Mouse (Mus musculus): ENCODE results near the gene Ankdd1b. TPM values are rescaled to one million over a fixed set of nuclear protein-coding genes. Genes with fewer than 3 reads are reported as not detected.

Gene Ankdd1b
- 0.30 TPM in 1 of 2 replicates, not detected in the other for polyA plus RNA-seq (2012; rRNA removed; ENCODE audit: low replicate concordance)

DNA sequence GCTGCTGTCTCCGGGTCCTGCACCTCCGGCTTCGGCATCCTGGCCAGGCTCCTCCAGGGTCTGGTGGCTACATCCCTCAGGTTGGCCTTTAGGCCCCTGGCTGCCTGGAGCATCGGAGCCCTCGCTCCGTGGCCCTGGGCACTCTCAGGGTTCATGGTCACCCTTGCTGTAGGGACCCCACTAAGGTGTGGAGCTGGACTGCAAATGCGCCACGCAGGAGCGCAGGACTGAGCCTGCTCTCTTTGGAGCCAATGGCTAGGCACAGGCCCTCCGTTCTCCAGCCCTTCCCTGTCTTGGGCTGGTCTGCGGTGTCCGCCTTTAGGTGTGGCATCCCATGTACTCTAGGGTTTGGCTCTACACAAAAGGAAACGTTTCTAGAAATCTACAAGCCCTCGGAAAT is at the start of gene Ankdd1b:
Gene Ankdd1b (minus strand): TSS at position 242 of the 400 bp plus-strand sequence.

DNA sequence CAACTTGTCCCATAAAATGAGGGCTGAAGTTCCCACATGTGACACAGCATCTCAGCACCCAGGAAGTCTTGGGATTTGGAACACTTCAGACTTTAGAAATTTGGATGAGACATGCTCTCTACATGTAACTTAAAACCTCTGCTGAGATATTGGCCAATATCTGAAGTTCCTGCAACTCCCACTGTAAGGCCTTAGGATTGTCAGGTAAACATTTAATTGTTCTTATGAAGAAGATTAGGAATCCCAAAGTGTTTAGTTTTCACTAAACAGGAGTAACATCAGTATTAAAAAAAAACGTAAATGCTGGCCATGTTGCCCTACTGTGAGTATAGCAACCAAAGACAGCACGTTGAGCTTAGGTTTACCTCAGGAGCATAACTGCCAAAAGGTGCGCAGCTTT is 19.4 kb upstream of the Ankdd1b start, which contains the start of gene Gm17622:
Gene Gm17622 (plus strand): TSS at position 301 of the 400 bp plus-strand sequence.

DNA sequence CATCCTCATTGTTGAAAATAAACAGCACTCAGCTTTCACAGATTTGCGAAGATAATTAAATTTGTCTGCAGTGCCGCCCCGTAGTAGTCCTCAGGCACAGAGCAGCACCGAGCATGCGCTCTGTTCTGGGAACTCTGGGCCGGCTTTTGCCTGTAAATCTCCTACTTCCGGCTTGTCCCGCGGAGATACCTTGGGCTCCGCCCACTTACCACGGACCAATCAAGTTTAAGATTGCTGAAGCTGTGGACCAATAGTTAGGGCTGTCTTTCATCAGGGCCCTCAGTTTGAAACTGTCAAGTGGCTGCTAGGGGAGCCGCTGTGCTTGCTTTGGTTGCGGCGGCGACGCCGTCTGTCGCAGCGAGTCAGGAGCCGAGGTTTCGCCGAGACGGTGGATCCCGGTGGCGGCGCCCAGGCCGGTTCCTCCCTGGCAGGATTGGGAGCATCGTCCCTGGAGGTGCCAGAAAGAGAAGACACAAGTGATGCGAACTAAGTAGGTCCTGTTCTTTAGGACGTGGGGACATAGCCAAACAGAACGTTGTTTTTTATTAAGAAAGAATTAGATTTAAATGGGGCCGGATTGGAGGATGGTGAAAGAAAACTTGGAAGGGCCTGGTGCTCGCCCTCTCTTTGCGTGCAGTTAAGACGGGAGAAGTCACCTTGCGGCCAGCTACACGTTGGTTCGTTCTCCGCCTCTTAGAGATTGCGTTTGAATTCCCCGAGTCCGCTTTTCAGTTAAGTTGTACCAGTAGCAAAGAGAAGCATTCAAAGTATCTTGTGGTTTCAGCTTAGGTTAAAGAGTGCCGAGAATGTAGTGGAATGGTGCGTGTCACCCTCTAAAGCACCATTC is 82.7 kb downstream of the Ankdd1b start, which contains the start of gene Poc5:
Gene Poc5 (plus strand): TSS at position 253 of the 847 bp plus-strand sequence.

Other genes with a start within 250 kb of the Ankdd1b start
- 4.4 and 8.6 TPM in 2 replicates for gene Poc5, start 82.9 kb downstream of the Ankdd1b start, polyA plus RNA-seq (2012; rRNA removed; ENCODE audit: low replicate concordance)
- gene Gm17622, start 19.5 kb upstream of the Ankdd1b start, polyA plus RNA-seq (2012; rRNA removed; ENCODE audit: low replicate concordance): not detected in 2 replicates
- 2.2 and 2.3 TPM in 2 replicates for gene Polk, start 71.4 kb upstream of the Ankdd1b start, polyA plus RNA-seq (2012; rRNA removed; ENCODE audit: low replicate concordance)
- gene Col4a3bp, start 71.4 kb upstream of the Ankdd1b start, polyA plus RNA-seq (2012; rRNA removed; ENCODE audit: low replicate concordance): 12.0 and 14.5 TPM in 2 replicates
- 6.7 and 16.0 TPM in 2 replicates for gene Hmgcr, start 199.7 kb upstream of the Ankdd1b start, polyA plus RNA-seq (2012; rRNA removed; ENCODE audit: low replicate concordance)

Measured in subcutaneous adipose tissue, adult 2 months (tissue).